Mouse (Mus musculus): ENCODE results near the gene Car3.

The Car3 gene

GRCm38 (mm10) chr3:14907271-14907670 lies 44.0 kb downstream of the Car3 start:
- in situ Hi-C loops (cut with MboI, MseI) = no loop called here

GRCm38 (mm10) chr3:14911992-14912582 lies 48.8 kb downstream of the Car3 start:
- in situ Hi-C loops (cut with MboI, MseI) = no loop called here

GRCm38 (mm10) chr3:14913774-14914173 lies 50.5 kb downstream of the Car3 start:
- in situ Hi-C loops (cut with MboI, MseI) = no loop called here

GRCm38 (mm10) chr3:14915355-14915754 lies 52.0 kb downstream of the Car3 start:
- in situ Hi-C loops (cut with MboI, MseI) = no loop called here

GRCm38 (mm10) chr3:14917261-14917660 lies 53.9 kb downstream of the Car3 start:
- in situ Hi-C loops (cut with MboI, MseI) = no loop called here

Data from T-helper 2 cell (primary cell).